8 mouse cellular contexts compared by ENCODE assay signal in genomic region chr12:86894184-86894839, GRCm38 (mm10). TPM values are rescaled to one million over a fixed set of nuclear protein-coding genes. Genes with fewer than 3 reads are reported as not detected.
DNase-seq lines count a peak whose midpoint lies in the region; ATAC-seq lines count a peak whose summit lies in the region.

No protein-coding gene starts in this region.

- DNase-seq in adrenal gland, postnatal 25 days: peak; percentile 97
- DNase-seq in embryonic facial prominence, embryonic 11.5 days (ENCODE audit: low spot score): peak; percentile 99
- peak; percentile 100 for DNase-seq in heart, adult 11 months
- peak; percentile 97 for DNase-seq in kidney, adult 11 months
- peak; percentile 99 for DNase-seq in left cerebral cortex, postnatal 4 days
- peak; percentile 99 for DNase-seq in midbrain, embryonic 11.5 days (ENCODE audit: low spot score, missing footprints)
- DNase-seq in right cerebral cortex, postnatal 4 days: peak; percentile 100
- peak; percentile 93 for DNase-seq in yolk sac, embryonic 10.5 days (ENCODE audit: low spot score)

- no peaks in the 10 kb centered on the region for H3K36me3 ChIP-seq in embryonic facial prominence, embryonic 11.5 days (replicated peaks; ENCODE audit: control insufficient read depth, insufficient read depth, low read depth, low read length)
- no peaks in the 10 kb centered on the region for H3K36me3 ChIP-seq in midbrain, embryonic 11.5 days (ENCODE audit: control insufficient read depth, insufficient read depth, low read length)

- H3K27me3 ChIP-seq in embryonic facial prominence, embryonic 11.5 days (ENCODE audit: control insufficient read depth, insufficient read depth, low read length): no peaks in the 10 kb centered on the region
- no peaks in the 10 kb centered on the region for H3K27me3 ChIP-seq in midbrain, embryonic 11.5 days (ENCODE audit: control insufficient read depth, insufficient read depth, low read length)

- H3K27ac ChIP-seq in embryonic facial prominence, embryonic 11.5 days (replicated peaks; ENCODE audit: low read depth, low read length): peak overlapping the region; percentile 98
- H3K27ac ChIP-seq in midbrain, embryonic 11.5 days (ENCODE audit: low read depth, low read length): peak overlapping the region; percentile 97

- peak overlapping the region; percentile 54 for H3K4me2 ChIP-seq in embryonic facial prominence, embryonic 11.5 days (ENCODE audit: low read depth, low read length)
- H3K4me2 ChIP-seq in midbrain, embryonic 11.5 days: peak overlapping the region; percentile 57

- WGBS in embryonic facial prominence, embryonic 11.5 days: 0% methylated on average over 22 of the region's 26 CpGs
- 0% methylated on average over 22 of the region's 26 CpGs for WGBS in midbrain, embryonic 11.5 days

- peak overlapping the region; percentile 22 for H3K4me3 ChIP-seq in embryonic facial prominence, embryonic 11.5 days (ENCODE audit: low read depth, low read length)
- H3K4me3 ChIP-seq in midbrain, embryonic 11.5 days (ENCODE audit: low read depth, low read length): peak overlapping the region; percentile 23

- peaks cover 17% of the 10 kb centered on the region for H3K4me1 ChIP-seq in embryonic facial prominence, embryonic 11.5 days (ENCODE audit: control insufficient read depth, insufficient read depth, low read length)
- H3K4me1 ChIP-seq in midbrain, embryonic 11.5 days (ENCODE audit: control insufficient read depth, insufficient read depth, low read length): peaks cover 86% of the 10 kb centered on the region

- no peaks in the 10 kb centered on the region for H3K9me3 ChIP-seq in embryonic facial prominence, embryonic 11.5 days (replicated peaks; ENCODE audit: control insufficient read depth, low read length)
- H3K9me3 ChIP-seq in midbrain, embryonic 11.5 days (ENCODE audit: control insufficient read depth, low read length): no peaks in the 10 kb centered on the region

- intact Hi-C loops in left cerebral cortex, postnatal 4 days (cut with DNase I): no loop called here

- ATAC-seq in embryonic facial prominence, embryonic 11.5 days (replicated peaks; ENCODE audit: insufficient number of reproducible peaks, low FRiP score, low TSS enrichment, low read depth): peak; percentile 87
- ATAC-seq in midbrain, embryonic 11.5 days (ENCODE audit: low FRiP score): peak; percentile 82

- H3K9ac ChIP-seq in embryonic facial prominence, embryonic 11.5 days (replicated peaks; ENCODE audit: low read length): peak overlapping the region; percentile 55
- peak overlapping the region; percentile 72 for H3K9ac ChIP-seq in midbrain, embryonic 11.5 days (ENCODE audit: low read length)

RNA-seq across cellular contexts. Expression of gene Irf2bpl, which starts 9.7 kb away (rescaled TPM):
- 65.4 and 74.6 TPM in 2 replicates for total RNA-seq in adrenal gland, postnatal 25 days (2021)
- 15.5 and 16.4 TPM in 2 replicates for polyA plus RNA-seq in embryonic facial prominence, embryonic 11.5 days (2014; fragmentation: Nextera tagmentation; extraction: Ambion mirVana)
- 100 to 1,000 TPM; 124 to 127 TPM for total RNA-seq in left cerebral cortex, postnatal 4 days (2021)
- polyA plus RNA-seq in midbrain, embryonic 11.5 days (2014; fragmentation: Nextera tagmentation; extraction: Ambion mirVana): 24.4 and 26.4 TPM in 2 replicates

RNA-seq across cellular contexts. Expression of gene Cipc, which starts 52.5 kb away (rescaled TPM):
- 29.9 and 31.0 TPM in 2 replicates for total RNA-seq in adrenal gland, postnatal 25 days (2021)
- 30.8 and 33.5 TPM in 2 replicates for polyA plus RNA-seq in embryonic facial prominence, embryonic 11.5 days (2014; fragmentation: Nextera tagmentation; extraction: Ambion mirVana)
- 10 to 100 TPM; 56.9 to 60.6 TPM for total RNA-seq in left cerebral cortex, postnatal 4 days (2021)
- 37.9 and 38.4 TPM in 2 replicates for polyA plus RNA-seq in midbrain, embryonic 11.5 days (2014; fragmentation: Nextera tagmentation; extraction: Ambion mirVana)

Comparison
In these comparisons a context has a peak if more than half of its experiments do, and no peak if none do; other contexts are left out.
1. Peak in every context shown above with its lines: DNase-seq, ATAC-seq, H3K4me3 ChIP-seq and H3K27ac ChIP-seq.